Mouse (Mus musculus): ENCODE measurements around the gene Pex16.
A peak's percentile ranks its signal among the peaks of the same experiment; 100 is the strongest.
"Not testable (repeated sequence)": the region's sequence is repeated elsewhere in the genome, so short reads cannot be mapped to it uniquely, and the experiment has no call there.

The Pex16 gene

GRCm38 (mm10) chr2:92386821-92387570 lies 12.5 kb downstream of the Pex16 start:
- ATAC-seq (ENCODE audit: insufficient number of reproducible peaks, low FRiP score, low TSS enrichment), result no peak

- ATAC-seq (ENCODE audit: insufficient number of reproducible peaks, low FRiP score, low TSS enrichment), result no peak
These were observed 13.2 kb downstream of the Pex16 start for GRCm38 (mm10) chr2:92387646-92388045.

- ATAC-seq (ENCODE audit: insufficient number of reproducible peaks, low FRiP score, low TSS enrichment), result no peak
These were observed 13.6 kb downstream of the Pex16 start for GRCm38 (mm10) chr2:92388081-92388517.

- ATAC-seq (ENCODE audit: insufficient number of reproducible peaks, low FRiP score, low TSS enrichment), result peak; percentile 49
These were observed 14.6 kb downstream of the Pex16 start for GRCm38 (mm10) chr2:92388891-92389641.

- no peak for ATAC-seq (ENCODE audit: insufficient number of reproducible peaks, low FRiP score, low TSS enrichment)
These were observed 15.2 kb downstream of the Pex16 start for GRCm38 (mm10) chr2:92389645-92390044.

GRCm38 (mm10) chr2:92390206-92390930 lies 15.9 kb downstream of the Pex16 start:
- ATAC-seq (ENCODE audit: insufficient number of reproducible peaks, low FRiP score, low TSS enrichment), result no peak

- no peak for ATAC-seq (ENCODE audit: insufficient number of reproducible peaks, low FRiP score, low TSS enrichment)
These were observed 16.6 kb downstream of the Pex16 start for GRCm38 (mm10) chr2:92391116-92391515.

- ATAC-seq (ENCODE audit: insufficient number of reproducible peaks, low FRiP score, low TSS enrichment), result no peak
These were observed 17.3 kb downstream of the Pex16 start for GRCm38 (mm10) chr2:92391703-92392317.

GRCm38 (mm10) chr2:92392318-92393264 lies 18.1 kb downstream of the Pex16 start:
- no peak for ATAC-seq (ENCODE audit: insufficient number of reproducible peaks, low FRiP score, low TSS enrichment)

- no peak for ATAC-seq (ENCODE audit: insufficient number of reproducible peaks, low FRiP score, low TSS enrichment)
These were observed 21.1 kb downstream of the Pex16 start for GRCm38 (mm10) chr2:92395535-92395934.

GRCm38 (mm10) chr2:92397436-92397835 lies 23.0 kb downstream of the Pex16 start:
- ATAC-seq (ENCODE audit: insufficient number of reproducible peaks, low FRiP score, low TSS enrichment), result no peak

- not testable (repeated sequence) for ATAC-seq (ENCODE audit: insufficient number of reproducible peaks, low FRiP score, low TSS enrichment)
These were observed 25.4 kb downstream of the Pex16 start for GRCm38 (mm10) chr2:92399877-92400276.

GRCm38 (mm10) chr2:92400682-92401081 lies 26.2 kb downstream of the Pex16 start:
- no peak for ATAC-seq (ENCODE audit: insufficient number of reproducible peaks, low FRiP score, low TSS enrichment)

- no peak for ATAC-seq (ENCODE audit: insufficient number of reproducible peaks, low FRiP score, low TSS enrichment)
These were observed 26.6 kb downstream of the Pex16 start, which contains the start of gene Mapk8ip1 for GRCm38 (mm10) chr2:92401091-92401561. TSS of gene Mapk8ip1 (minus strand) at chr2:92401263.

GRCm38 (mm10) chr2:92402591-92403326 lies 28.3 kb downstream of the Pex16 start:
- ATAC-seq (ENCODE audit: insufficient number of reproducible peaks, low FRiP score, low TSS enrichment), result peak; percentile 75

- ATAC-seq (ENCODE audit: insufficient number of reproducible peaks, low FRiP score, low TSS enrichment), result no peak
These were observed 29.4 kb downstream of the Pex16 start for GRCm38 (mm10) chr2:92403776-92404319.

- no peak for ATAC-seq (ENCODE audit: insufficient number of reproducible peaks, low FRiP score, low TSS enrichment)
These were observed 30.3 kb downstream of the Pex16 start for GRCm38 (mm10) chr2:92404737-92405136.

GRCm38 (mm10) chr2:92405687-92406086 lies 31.2 kb downstream of the Pex16 start:
- no peak for ATAC-seq (ENCODE audit: insufficient number of reproducible peaks, low FRiP score, low TSS enrichment)
